Mouse (Mus musculus) kidney, postnatal 0 days (tissue): Measurements from ENCODE around the gene Kcnj15. TPM values are rescaled to one million over a fixed set of nuclear protein-coding genes. Genes with fewer than 3 reads are reported as not detected.

ENCODE experiments used
- ATAC-seq: fragments of 200-750 bp; cut with Nextera tagmentation; replicated peaks from 2 replicates; pipeline ENCODE4 v1.8.0; 2017; ENCODE audit warnings: low read depth, moderate number of reproducible peaks, moderate TSS enrichment, moderate library complexity; ENCODE audit not compliant: low FRiP score
- DNase-seq: peaks from one replicate; pipeline ENCODE4 v3.0.0-alpha.2; 2016; ENCODE audit warnings: low spot score
- H3K27ac ChIP-seq: fragments of 300-500 bp; sonication (generic); 2 replicates; pipeline ENCODE4 v1.5.1; 2014; ENCODE audit warnings: mild to moderate bottlenecking
- H3K27me3 ChIP-seq: fragments of 300-500 bp; sonication (generic); 2 replicates; pipeline ENCODE4 v1.6.1; 2014; ENCODE audit warnings: low read length, mixed read lengths; ENCODE audit not compliant: insufficient read depth
- H3K36me3 ChIP-seq: fragments of 300-500 bp; sonication (generic); 2 replicates; pipeline ENCODE4 v1.6.1; 2014; ENCODE audit warnings: low read length, mixed read lengths; ENCODE audit not compliant: insufficient read depth
- H3K4me1 ChIP-seq: fragments of 300-500 bp; sonication (generic); replicated peaks from 2 replicates; pipeline ENCODE4 v1.6.1; 2014; ENCODE audit warnings: antibody characterized with exemption, low read length, mixed read lengths; ENCODE audit not compliant: insufficient read depth
- H3K4me2 ChIP-seq: fragments of 300-500 bp; sonication (generic); 2 replicates; pipeline ENCODE4 v1.6.1; 2014; ENCODE audit warnings: mild to moderate bottlenecking, low read length, moderate library complexity, mixed read lengths
- H3K4me3 ChIP-seq: fragments of 300-500 bp; sonication (generic); replicated peaks from 2 replicates; pipeline ENCODE4 v1.5.1; 2014; ENCODE audit warnings: low read depth, low read length
- H3K9ac ChIP-seq: fragments of 300-500 bp; sonication (generic); 2 replicates; pipeline ENCODE4 v1.6.1; 2014; ENCODE audit warnings: low read depth, low read length
- H3K9me3 ChIP-seq: fragments of 300-500 bp; sonication (generic); replicated peaks from 2 replicates; pipeline ENCODE4 v1.6.1; 2016; ENCODE audit warnings: low read length, inconsistent platforms, mixed read lengths
- CTCF ChIP-seq: IDR thresholded peaks from 2 replicates; pipeline ENCODE4 v1.5.1; 2016; ENCODE audit warnings: antibody characterized with exemption, low read depth, mild to moderate bottlenecking, moderate library complexity
- WGBS: fragments of 180-500 bp; shearing (Covaris S2); extraction: QIAGEN DNeasy Blood & Tissue Kit; methylation state at CpG from one replicate; pipeline ENCODE4 v1.1.7; 2014; 5-methylcytosine and 5-hydroxymethylcytosine counted together
- polyA plus RNA-seq: library from polyadenylated mRNA; unstranded; fragments of >200 nt; fragmentation: Nextera tagmentation; extraction: Ambion mirVana; gene quantifications from 2 replicates; pipeline ENCODE4 v1.2.1, GENCODE M21; 2015

The Kcnj15 gene
- polyA plus RNA-seq, 1 experiment from 2014 or later, result 14.7 TPM

DNA sequence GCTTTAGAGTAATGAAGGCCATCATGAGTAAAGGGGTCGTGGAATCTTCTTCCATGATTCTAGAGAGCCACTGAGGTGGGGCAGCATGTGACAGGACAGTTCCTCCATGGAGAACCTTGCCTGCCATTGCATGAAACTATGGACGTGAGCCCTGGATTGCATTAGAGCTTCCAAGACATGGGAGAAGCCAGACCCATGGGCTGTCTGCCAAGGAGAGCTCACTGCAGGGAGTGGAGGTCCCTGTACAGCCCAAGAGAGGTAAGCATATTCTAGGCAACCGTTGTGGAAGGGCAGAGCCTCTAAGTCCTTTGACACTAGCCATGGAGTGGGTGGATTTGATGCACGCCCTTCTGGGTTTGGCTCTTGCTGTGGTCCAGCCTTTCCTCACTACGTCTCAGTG is 40.5 kb upstream of the Kcnj15 start:
- Histone ChIP-seq H3K9ac (no peak overlapping the region), H3K4me2 (no peak overlapping the region), H3K9me3 (no peaks in the 10 kb centered on the region), H3K27ac (no peak overlapping the region), H3K4me3 (no peak overlapping the region), H3K36me3 (no peaks in the 10 kb centered on the region), H3K27me3 (no peaks in the 10 kb centered on the region), H3K4me1 (no peaks in the 10 kb centered on the region)
- 81% methylated on average over 5 of the region's 5 CpGs for WGBS
- ATAC-seq (no peak), DNase-seq (no peak)
- no peak for TF ChIP-seq CTCF

GRCm38 (mm10) chr16:95218783-95219182 is 38.6 kb upstream of the Kcnj15 start:
- no peak overlapping the region for H3K27ac ChIP-seq
- H3K4me2 ChIP-seq, result no peak overlapping the region
- no peak overlapping the region for H3K4me3 ChIP-seq
- no peaks in the 10 kb centered on the region for H3K4me1 ChIP-seq
- ATAC-seq, result no peak
- no peak for DNase-seq
- 75% methylated on average over 5 of the region's 5 CpGs for WGBS
- TF ChIP-seq CTCF, result no peak
- no peaks in the 10 kb centered on the region for H3K9me3 ChIP-seq
- H3K9ac ChIP-seq, result no peak overlapping the region
- H3K27me3 ChIP-seq, result no peaks in the 10 kb centered on the region
- H3K36me3 ChIP-seq, result no peaks in the 10 kb centered on the region

DNA sequence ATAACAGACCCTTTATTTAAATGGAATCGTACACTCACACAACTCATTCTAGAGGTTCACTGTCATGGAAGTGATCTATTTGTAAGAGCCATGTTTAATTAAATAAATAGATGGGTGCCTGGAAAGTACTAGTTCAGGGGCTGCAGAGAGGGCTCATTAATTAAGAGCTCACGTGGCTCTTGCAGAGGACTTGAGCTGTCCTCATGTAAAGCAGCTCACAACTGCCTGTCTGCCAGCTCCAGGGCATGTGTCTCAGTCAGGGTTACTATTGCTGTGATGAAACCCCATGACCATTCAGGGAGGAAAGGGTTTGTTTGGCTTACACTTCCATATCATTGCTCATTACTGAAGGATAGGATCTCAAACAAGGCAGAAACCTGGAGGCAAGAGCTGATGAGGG is 37.9 kb upstream of the Kcnj15 start:
- TF ChIP-seq CTCF, result no peak

DNA sequence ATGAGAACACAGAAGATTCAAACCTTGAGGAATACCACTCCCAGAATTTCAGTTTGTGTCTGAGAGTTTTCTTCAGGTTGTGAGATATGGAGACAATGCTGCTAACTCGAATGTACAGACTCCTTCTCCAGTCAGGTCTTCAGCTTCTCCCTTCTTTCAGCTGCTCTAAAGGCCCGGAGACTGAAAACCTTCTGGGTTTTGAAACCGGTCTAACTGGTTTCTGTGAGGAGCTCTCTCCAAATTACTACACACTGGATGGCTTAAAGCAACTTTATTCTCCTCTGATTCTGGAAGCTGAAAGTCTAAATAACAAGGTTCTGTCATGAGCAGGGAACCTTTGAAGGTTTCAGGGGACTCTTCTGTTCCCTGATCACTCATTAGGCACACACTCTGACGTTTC is 36.3 kb upstream of the Kcnj15 start:
- Histone ChIP-seq H3K36me3 (no peaks in the 10 kb centered on the region), H3K27me3 (no peaks in the 10 kb centered on the region), H3K9ac (no peak overlapping the region), H3K4me3 (no peak overlapping the region), H3K9me3 (no peaks in the 10 kb centered on the region), H3K4me2 (no peak overlapping the region), H3K4me1 (no peaks in the 10 kb centered on the region), H3K27ac (no peak overlapping the region)
- no peak for TF ChIP-seq CTCF
- DNase-seq, result no peak
- ATAC-seq, result no peak
- WGBS, result 41% methylated on average over 4 of the region's 4 CpGs

More for the DNA sequence above, 37.9 kb upstream of the Kcnj15 start:
- Histone ChIP-seq H3K9ac (no peak overlapping the region), H3K9me3 (no peaks in the 10 kb centered on the region), H3K4me3 (no peak overlapping the region), H3K27ac (no peak overlapping the region), H3K4me1 (no peaks in the 10 kb centered on the region), H3K36me3 (no peaks in the 10 kb centered on the region), H3K4me2 (no peak overlapping the region), H3K27me3 (no peaks in the 10 kb centered on the region)
- 48% methylated on average over 2 of the region's 2 CpGs for WGBS
- DNase-seq (no peak), ATAC-seq (no peak)

GRCm38 (mm10) chr16:95222026-95222718 is 35.2 kb upstream of the Kcnj15 start:
- DNase-seq, result no peak
- Histone ChIP-seq H3K36me3 (no peaks in the 10 kb centered on the region), H3K9me3 (no peaks in the 10 kb centered on the region), H3K27ac (no peak overlapping the region), H3K4me1 (no peaks in the 10 kb centered on the region), H3K4me2 (no peak overlapping the region), H3K9ac (no peak overlapping the region), H3K4me3 (no peak overlapping the region), H3K27me3 (no peaks in the 10 kb centered on the region)
- TF ChIP-seq CTCF, result no peak
- no peak for ATAC-seq
- WGBS, result 51% methylated on average over 7 of the region's 7 CpGs

DNA sequence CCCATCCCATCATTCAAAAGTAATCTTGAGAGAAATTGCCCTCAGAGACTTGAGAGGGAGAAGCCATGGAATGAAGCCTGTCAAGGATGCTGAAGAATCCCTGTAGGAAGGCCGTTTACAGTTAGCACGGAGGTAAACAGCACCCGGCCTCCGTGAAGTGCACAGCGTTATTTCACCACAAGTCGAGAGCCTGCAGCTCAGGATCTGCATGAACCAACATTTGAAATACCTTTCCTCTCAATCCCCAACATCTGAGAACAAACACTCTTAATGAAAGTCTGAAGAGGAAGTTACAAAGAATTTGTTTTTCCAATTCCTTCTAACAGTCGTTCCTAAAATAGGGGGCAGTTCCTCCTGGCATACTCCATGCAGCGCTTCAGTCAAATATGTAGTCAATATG is 33.9 kb upstream of the Kcnj15 start:
- no peak for ATAC-seq
- H3K27me3 ChIP-seq, result no peaks in the 10 kb centered on the region

GRCm38 (mm10) chr16:95225285-95225684 is 32.1 kb upstream of the Kcnj15 start:
- DNase-seq (no peak), ATAC-seq (no peak)
- Histone ChIP-seq H3K27ac (no peak overlapping the region), H3K4me2 (no peak overlapping the region), H3K36me3 (no peaks in the 10 kb centered on the region), H3K4me3 (no peak overlapping the region), H3K9ac (no peak overlapping the region), H3K27me3 (no peaks in the 10 kb centered on the region), H3K9me3 (no peaks in the 10 kb centered on the region), H3K4me1 (no peaks in the 10 kb centered on the region)
- WGBS, result 57% methylated on average over 7 of the region's 7 CpGs
- TF ChIP-seq CTCF, result no peak

More for the DNA sequence above, 33.9 kb upstream of the Kcnj15 start:
- no peak overlapping the region for H3K4me3 ChIP-seq
- no peaks in the 10 kb centered on the region for H3K4me1 ChIP-seq
- WGBS, result 81% methylated on average over 8 of the region's 8 CpGs
- no peak overlapping the region for H3K9ac ChIP-seq
- no peak overlapping the region for H3K4me2 ChIP-seq
- no peaks in the 10 kb centered on the region for H3K36me3 ChIP-seq
- TF ChIP-seq CTCF, result no peak
- no peaks in the 10 kb centered on the region for H3K9me3 ChIP-seq
- no peak for DNase-seq
- H3K27ac ChIP-seq, result no peak overlapping the region
